Mouse (Mus musculus) hematopoietic multipotent progenitor cell, adult 10-12 weeks (in vitro differentiated cells): Measurements from ENCODE around the gene Olfr204. TPM values are rescaled to one million over a fixed set of nuclear protein-coding genes. Genes with fewer than 3 reads are reported as not detected.

Experiments
- polyA plus RNA-seq: library from polyadenylated mRNA; stranded (reverse); fragments of >175 nt; gene quantifications from 2 replicates; pipeline ENCODE4 v1.2.3, GENCODE M21; 2012; ENCODE audit warnings: low replicate concordance

Gene Olfr204
- not detected in 2 replicates for polyA plus RNA-seq

DNA sequence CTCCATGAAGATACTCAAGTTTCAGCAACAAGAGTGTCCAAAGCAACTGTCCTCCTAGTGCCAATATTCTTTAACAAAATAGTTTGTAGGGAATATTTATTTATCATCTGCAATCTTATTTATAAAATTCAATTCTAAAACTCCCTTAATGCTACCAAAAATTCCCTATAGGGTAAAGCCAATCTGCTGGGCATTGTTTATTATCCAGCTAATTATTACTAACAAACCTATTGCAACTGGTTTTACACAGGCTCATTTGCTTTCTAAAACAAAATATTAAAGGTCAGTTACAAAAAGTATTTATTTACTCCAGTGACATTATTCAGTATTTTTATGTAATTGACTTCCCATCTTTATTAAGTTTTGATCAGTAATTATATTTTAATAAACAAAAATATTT, at the start of gene Olfr204:
Olfr204 (minus strand) TSS at position 101 of the 400 bp plus-strand sequence.

DNA sequence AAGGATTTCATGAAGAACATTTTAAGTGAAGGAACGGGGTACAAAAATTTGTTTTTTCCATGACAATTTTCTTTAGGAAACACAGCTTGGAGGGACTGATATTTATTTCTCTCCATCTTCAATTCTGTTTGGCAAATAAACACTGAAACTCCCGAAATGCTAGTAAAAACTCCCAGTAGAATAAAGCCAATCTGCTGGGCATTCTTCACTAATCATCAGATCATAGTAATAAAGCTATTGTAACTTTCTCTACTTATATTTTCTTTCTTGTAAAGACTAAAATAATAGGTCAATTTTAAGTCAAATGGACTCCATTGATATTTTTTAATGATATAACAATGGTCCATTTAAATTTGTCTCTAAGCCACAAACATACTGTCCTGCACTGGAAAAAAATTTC, 45.8 kb upstream of the Olfr204 start, which contains the start of gene Olfr209:
Olfr209 (minus strand) TSS at position 101 of the 400 bp plus-strand sequence.

DNA sequence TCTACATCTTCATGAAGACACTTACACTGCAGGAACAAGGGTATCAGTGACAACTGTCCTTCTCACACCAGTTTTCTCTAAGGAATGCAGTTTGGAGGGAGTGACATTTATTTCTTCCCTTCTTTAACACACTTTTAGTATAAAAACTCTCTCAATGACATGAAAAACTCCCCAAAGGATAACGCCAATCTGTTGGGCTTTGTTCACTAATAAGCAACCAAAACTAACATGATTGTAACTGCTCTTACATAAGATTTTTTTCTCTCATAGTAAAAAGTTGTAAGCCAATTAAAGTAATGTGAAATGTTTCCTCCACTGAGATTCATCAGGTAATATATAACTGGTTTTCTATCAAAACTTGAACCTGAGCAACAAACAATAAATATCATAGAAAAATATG, 31.1 kb upstream of the Olfr204 start, which contains the start of gene Olfr206:
Olfr206 (minus strand) TSS at position 101 of the 400 bp plus-strand sequence.

GRCm38 (mm10) chr16:59331038-59331437, 13.0 kb upstream of the Olfr204 start, which contains the start of gene Olfr205:
TSS of gene Olfr205 (minus strand) at chr16:59331138.

DNA sequence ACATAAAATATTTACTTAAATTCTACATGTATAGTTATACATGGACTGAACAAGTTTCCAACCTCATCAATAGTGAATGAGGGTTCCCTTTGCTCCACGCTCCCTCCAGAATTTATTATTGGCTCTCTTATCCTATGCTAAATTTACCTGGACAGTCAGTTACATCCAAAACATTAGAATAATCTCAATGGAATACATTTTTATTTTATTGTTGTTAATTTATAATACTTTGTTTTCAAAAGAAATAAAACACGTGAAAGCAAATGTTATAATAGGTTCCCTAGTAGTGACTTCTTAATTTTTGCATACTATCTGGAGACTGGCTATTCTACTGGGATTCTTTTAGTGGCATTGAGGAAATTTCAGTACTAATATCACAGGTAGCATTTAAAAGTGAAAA, 19.5 kb downstream of the Olfr204 start, which contains the start of gene Olfr203:
Olfr203 (plus strand) TSS at position 301 of the 400 bp plus-strand sequence.

GRCm38 (mm10) chr16:59286693-59287092, 31.4 kb downstream of the Olfr204 start, which contains the start of gene Olfr202:
TSS of gene Olfr202 (minus strand) at chr16:59286793.

GRCm38 (mm10) chr16:59272532-59272931, 45.5 kb downstream of the Olfr204 start, which contains the start of gene Olfr201:
TSS of gene Olfr201 (minus strand) at chr16:59272632.

Other genes starting within 250 kb of the Olfr204 start
- not detected in 2 replicates for gene Olfr190, start 240.2 kb downstream of the Olfr204 start, polyA plus RNA-seq
- not detected in 2 replicates for gene Olfr191, start 228.4 kb downstream of the Olfr204 start, polyA plus RNA-seq
- not detected in 2 replicates for gene Olfr193, start 206.4 kb downstream of the Olfr204 start, polyA plus RNA-seq
- gene Olfr194, start 197.2 kb downstream of the Olfr204 start, polyA plus RNA-seq: not detected in 2 replicates
- gene Olfr195, start 171.2 kb downstream of the Olfr204 start, polyA plus RNA-seq: not detected in 2 replicates
- gene Olfr196, start 147.8 kb downstream of the Olfr204 start, polyA plus RNA-seq: not detected in 2 replicates
- gene Olfr198, start 114.7 kb downstream of the Olfr204 start, polyA plus RNA-seq: not detected in 2 replicates
- not detected in 2 replicates for gene Olfr199, start 98.5 kb downstream of the Olfr204 start, polyA plus RNA-seq
- not detected in 2 replicates for gene Olfr201, start 45.6 kb downstream of the Olfr204 start, polyA plus RNA-seq
- not detected in 2 replicates for gene Olfr202, start 31.5 kb downstream of the Olfr204 start, polyA plus RNA-seq
- gene Olfr203, start 19.4 kb downstream of the Olfr204 start, polyA plus RNA-seq: not detected in 2 replicates
- not detected in 2 replicates for gene Olfr205, start 12.9 kb upstream of the Olfr204 start, polyA plus RNA-seq
- gene Olfr206, start 31.0 kb upstream of the Olfr204 start, polyA plus RNA-seq: not detected in 2 replicates
- gene Olfr209, start 45.7 kb upstream of the Olfr204 start, polyA plus RNA-seq: not detected in 2 replicates
- gene Gabrr3, start 89.1 kb upstream of the Olfr204 start, polyA plus RNA-seq: not detected in 2 replicates
- 4.0 and 4.1 TPM in 2 replicates for gene Riox2, start 153.5 kb upstream of the Olfr204 start, polyA plus RNA-seq